ENCODE assay signal across 8 mouse cellular contexts in the genomic region with DNA sequence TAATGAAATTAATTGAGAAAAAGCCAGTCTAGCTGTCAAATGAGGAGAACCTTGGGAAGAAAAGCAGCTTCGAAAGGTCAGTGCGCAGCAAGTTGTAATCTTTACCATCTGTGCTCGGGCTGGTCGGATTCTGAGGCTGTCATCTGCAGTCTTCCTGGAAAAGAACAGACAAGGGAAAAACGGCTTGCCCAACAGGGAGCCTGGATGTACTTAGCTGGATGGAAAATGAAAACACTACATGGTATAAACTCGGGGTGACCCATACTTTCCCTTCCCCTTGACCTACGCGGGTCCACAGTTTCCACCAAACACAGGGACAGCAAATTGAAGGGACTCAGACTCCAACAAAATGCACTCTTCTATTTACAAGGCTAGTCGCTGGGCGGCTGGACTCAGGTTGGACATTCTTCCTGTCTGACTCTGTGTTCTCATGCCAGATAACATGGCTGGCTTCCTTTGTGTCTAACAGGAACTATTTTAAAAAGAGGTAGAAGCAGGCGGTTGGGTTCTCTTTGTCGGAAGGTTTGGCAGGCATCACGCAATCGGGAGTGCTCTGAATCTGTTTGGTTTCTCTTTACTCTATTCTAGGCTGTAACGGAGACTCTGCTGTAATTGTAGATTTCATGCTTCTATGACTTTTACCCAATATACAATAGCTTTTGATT.
DNase-seq lines count a peak whose midpoint lies in the region; ATAC-seq and TF ChIP-seq lines count a peak whose summit lies in the region.

No protein-coding gene starts in this region.

- no peak for TF ChIP-seq POLR2A in kidney, adult 2 months (IDR thresholded peaks at IDR 0.05; ENCODE audit: low read depth, low read length)

- H3K4me3 ChIP-seq in kidney, adult 2 months (ENCODE audit: insufficient read depth, low read depth, low read length) = peak overlapping the region; percentile 4
- H3K4me3 ChIP-seq in limb, embryonic 10.5 days = no peak overlapping the region

- no peak overlapping the region for H3K27ac ChIP-seq in kidney, adult 2 months (ENCODE audit: insufficient read depth, low read depth, low read length)
- peak overlapping the region; percentile 75 for H3K27ac ChIP-seq in limb, embryonic 10.5 days

- H3K9me3 ChIP-seq in limb, embryonic 10.5 days (replicated peaks) = no peaks in the 10 kb centered on the region

- 45% methylated on average over 15 of the region's 15 CpGs for WGBS in kidney, adult 2 months
- WGBS in limb, embryonic 10.5 days = 35% methylated on average over 15 of the region's 15 CpGs

- no peaks in the 10 kb centered on the region for H3K4me1 ChIP-seq in kidney, adult 2 months (ENCODE audit: control insufficient read depth, insufficient read depth, low read length)
- H3K4me1 ChIP-seq in limb, embryonic 10.5 days = peaks cover 23% of the 10 kb centered on the region

- no peak for TF ChIP-seq CTCF in kidney, adult 2 months (conservative IDR thresholded peaks at IDR 0.05; ENCODE audit: insufficient read depth, insufficient read length, low read depth, low read length)

- peak; percentile 9 for DNase-seq in kidney, adult 2 months
- DNase-seq in kidney, adult 11 months = no peak
- DNase-seq in cerebellum, postnatal 14 days = peak; percentile 41 to 64
- DNase-seq in frontal cortex, postnatal 36 days (ENCODE audit: low spot score in 2 of 2) = peak; percentile 20 to 34
- peak; percentile 52 for DNase-seq in limb, embryonic 10.5 days (ENCODE audit: low spot score)
- DNase-seq in thymus, postnatal 14 days = no peak
- no peak for DNase-seq in thymus, postnatal 0 days (ENCODE audit: low spot score)

- no peaks in the 10 kb centered on the region for H3K27me3 ChIP-seq in kidney, adult 2 months (replicated peaks; ENCODE audit: control insufficient read depth, insufficient read depth, low read length)
- no peaks in the 10 kb centered on the region for H3K27me3 ChIP-seq in limb, embryonic 10.5 days (ENCODE audit: low read depth, poor library complexity, severe bottlenecking)

- ATAC-seq in granulocyte monocyte progenitor cell, adult 5-6 weeks (replicated peaks; ENCODE audit: poor library complexity, severe bottlenecking) = no peak

- H3K36me3 ChIP-seq in kidney, adult 2 months (ENCODE audit: control insufficient read depth, insufficient read depth, low read length) = no peaks in the 10 kb centered on the region
- H3K36me3 ChIP-seq in limb, embryonic 10.5 days = no peaks in the 10 kb centered on the region

Comparison
In these comparisons a context has a peak if more than half of its experiments do, and no peak if none do; other contexts are left out.
1. DNase-seq: peak in kidney, adult 2 months (single experiment), cerebellum, postnatal 14 days (2 of 2), frontal cortex, postnatal 36 days (2 of 2) and limb, embryonic 10.5 days (single experiment); none in kidney, adult 11 months (single experiment), thymus, postnatal 14 days (single experiment) and thymus, postnatal 0 days (single experiment).